Mouse (Mus musculus): ENCODE data around the gene Nif3l1. TPM values are rescaled to one million over a fixed set of nuclear protein-coding genes. Genes with fewer than 3 reads are reported as not detected.

Nif3l1 gene
- 38.5 TPM for polyA plus RNA-seq (2017; shearing (Covaris generic))

GRCm38 (mm10) chr1:58445143-58445722, at the start of gene Nif3l1, which contains the start of gene Ppil3:
Gene Nif3l1, plus strand, starts transcription at chr1:58445151.
Gene Ppil3, minus strand, starts transcription at chr1:58445486.

GRCm38 (mm10) chr1:58423371-58424248, 21.3 kb upstream of the Nif3l1 start, which contains the start of gene Clk1:
Gene Clk1, minus strand, starts transcription at chr1:58424066.

GRCm38 (mm10) chr1:58504577-58505254, 59.8 kb downstream of the Nif3l1 start, which contains the start of gene Orc2:
Gene Orc2, minus strand, starts transcription at chr1:58505109.

Other genes with a start within 250 kb of the Nif3l1 start
- not detected for gene Aox4, start 234.8 kb upstream of the Nif3l1 start, polyA plus RNA-seq (2017; shearing (Covaris generic))
- 0.06 TPM for gene Aox2, start 166.8 kb upstream of the Nif3l1 start, polyA plus RNA-seq (2017; shearing (Covaris generic))
- 382 TPM for gene Bzw1, start 52.3 kb upstream of the Nif3l1 start, polyA plus RNA-seq (2017; shearing (Covaris generic))
- gene Clk1, start 21.1 kb upstream of the Nif3l1 start, polyA plus RNA-seq (2017; shearing (Covaris generic)) = 1,105 TPM
- 27.0 TPM for gene Ppil3, start 335 bp downstream of the Nif3l1 start, polyA plus RNA-seq (2017; shearing (Covaris generic))
- 26.4 TPM for gene Orc2, start 60.0 kb downstream of the Nif3l1 start, polyA plus RNA-seq (2017; shearing (Covaris generic))
- 6.6 TPM for gene Fam126b, start 141.2 kb downstream of the Nif3l1 start, polyA plus RNA-seq (2017; shearing (Covaris generic))
- gene Ndufb3, start 141.2 kb downstream of the Nif3l1 start, polyA plus RNA-seq (2017; shearing (Covaris generic)) = 66.4 TPM

All from effector memory CD4-positive, alpha-beta T cell, adult 7 months (primary cell).